Mouse (Mus musculus) frontal cortex, adult 2 months (tissue): ENCODE measurements around the gene Twnk. TPM values are rescaled to one million over a fixed set of nuclear protein-coding genes. Genes with fewer than 3 reads are reported as not detected.

ENCODE experiments used
- DNase-seq, 2 experiments: peaks; one replicate each; pipeline ENCODE4 v3.0.0; 2022; ENCODE audit warnings: low spot score in 1 of 2; ENCODE audit errors: extremely low spot score in 1 of 2
- polyA plus RNA-seq: library from polyadenylated mRNA; depleted of rRNA; stranded (reverse); fragments of >200 nt; gene quantifications from 2 replicates; pipeline ENCODE4 v1.2.3, GENCODE M21; 2012; rRNA removed

The Twnk gene
- 10.2 and 11.3 TPM in 2 replicates for polyA plus RNA-seq

- DNase-seq, result no peak
Observed at GRCm38 (mm10) chr19:45005444-45005843, at the start of gene Twnk. Gene Twnk, plus strand, starts transcription at chr19:45005663.

GRCm38 (mm10) chr19:44959633-44960032 lies 45.8 kb upstream of the Twnk start:
- DNase-seq, result no peak

- no peak for DNase-seq
Observed at GRCm38 (mm10) chr19:44965978-44966377, 39.5 kb upstream of the Twnk start.

- DNase-seq, result no peak
Observed at GRCm38 (mm10) chr19:44968329-44968728, 37.1 kb upstream of the Twnk start.

- no peak for DNase-seq
Observed at GRCm38 (mm10) chr19:44976636-44977035, 28.8 kb upstream of the Twnk start.

- no peak for DNase-seq
Observed at GRCm38 (mm10) chr19:44977148-44977547, 28.3 kb upstream of the Twnk start.

GRCm38 (mm10) chr19:44980787-44981186 lies 24.7 kb upstream of the Twnk start:
- DNase-seq, result no peak

- DNase-seq, result no peak
Observed at GRCm38 (mm10) chr19:44982477-44983115, 22.9 kb upstream of the Twnk start.

- DNase-seq, result no peak
Observed at GRCm38 (mm10) chr19:44983366-44983765, 22.1 kb upstream of the Twnk start.

- no peak for DNase-seq
Observed at GRCm38 (mm10) chr19:44984420-44984819, 21.0 kb upstream of the Twnk start.

- no peak for DNase-seq
Observed at GRCm38 (mm10) chr19:44985159-44985988, 20.1 kb upstream of the Twnk start.

- no peak for DNase-seq
Observed at GRCm38 (mm10) chr19:44987004-44987403, 18.5 kb upstream of the Twnk start.

GRCm38 (mm10) chr19:44987851-44988250 lies 17.6 kb upstream of the Twnk start:
- peak; percentile 71 to 81 for DNase-seq

GRCm38 (mm10) chr19:44988321-44988720 lies 17.1 kb upstream of the Twnk start:
- DNase-seq, result no peak

- DNase-seq, result peak in 1 of 2 experiments; percentile 23
Observed at GRCm38 (mm10) chr19:44988831-44989566, 16.5 kb upstream of the Twnk start, which contains the start of gene Sema4g. Gene Sema4g, plus strand, starts transcription at chr19:44989101.

GRCm38 (mm10) chr19:44989567-44990495 lies 15.6 kb upstream of the Twnk start:
- DNase-seq, result no peak

- no peak for DNase-seq
Observed at GRCm38 (mm10) chr19:44991031-44991430, 14.4 kb upstream of the Twnk start.

GRCm38 (mm10) chr19:44992246-44992645 lies 13.2 kb upstream of the Twnk start:
- DNase-seq, result no peak

- no peak for DNase-seq
Observed at GRCm38 (mm10) chr19:44992712-44993111, 12.8 kb upstream of the Twnk start.

- DNase-seq, result no peak
Observed at GRCm38 (mm10) chr19:44997786-44998185, 7.7 kb upstream of the Twnk start.
